Mouse (Mus musculus): Measurements from ENCODE around the gene Rab3il1. TPM values are rescaled to one million over a fixed set of nuclear protein-coding genes. Genes with fewer than 3 reads are reported as not detected.

Gene Rab3il1
- total and polyA plus RNA-seq, 3 experiments = 1.0 to 1.4 TPM; not detected in 1

DNA sequence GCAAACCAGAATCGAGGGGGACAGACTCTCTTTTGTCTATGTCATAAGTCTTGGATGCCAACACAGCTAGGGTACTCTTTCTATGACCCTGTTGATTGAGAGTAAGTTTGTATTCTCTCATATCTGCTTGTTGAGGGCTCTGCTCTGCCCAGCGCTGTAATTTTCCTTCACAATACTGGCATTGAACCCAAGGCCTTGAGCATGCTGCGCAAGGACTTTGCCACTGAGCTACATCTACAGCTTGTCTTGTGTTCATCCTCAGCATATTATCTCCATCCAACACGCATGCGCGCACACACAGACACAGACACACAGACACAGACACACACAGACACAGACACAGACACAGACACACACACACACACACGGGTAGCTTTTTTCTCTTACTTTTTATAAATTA is 78.9 kb downstream of the Rab3il1 start:
- Histone ChIP-seq H3K9me3 (replicated peaks; ENCODE audit: insufficient read depth, low read length) (no peaks in the 10 kb centered on the region), H3K4me1 (ENCODE audit: control insufficient read depth in 1 of 2, insufficient read depth in 2 of 2, low read length in 2 of 2) (no peaks in the 10 kb centered on the region), H3K4me3 (ENCODE audit: control insufficient read depth in 1 of 2, insufficient read depth in 1 of 2, low read depth in 2 of 2, low read length in 2 of 2) (no peak overlapping the region), H3K9ac (ENCODE audit: control insufficient read depth, low read depth, low read length, poor library complexity, severe bottlenecking) (no peak overlapping the region), H3K27me3 (ENCODE audit: control insufficient read depth in 1 of 2, insufficient read depth in 2 of 2, low read length in 2 of 2) (no peaks in the 10 kb centered on the region), H3K27ac (ENCODE audit: control insufficient read depth, low read depth, low read length) (no peak overlapping the region), H3K79me2 (ENCODE audit: control insufficient read depth, insufficient read depth, low read length, poor library complexity) (no peaks in the 10 kb centered on the region), H3K36me3 (ENCODE audit: control insufficient read depth in 1 of 2, insufficient read depth in 2 of 2, low read length in 2 of 2) (peaks cover 0 to 28% of the 10 kb centered on the region in 2 experiments; a peak in 2 of 4 replicates)
- no peak for TF ChIP-seq ZKSCAN1 (IDR thresholded peaks at IDR 0.05; ENCODE audit: low read depth, low read length)
- TF ChIP-seq SMC3 (IDR thresholded peaks at IDR 0.05; ENCODE audit: low read depth, low read length) = no peak
- TF ChIP-seq GABPA (IDR thresholded peaks at IDR 0.05; ENCODE audit: low read depth, low read length) = no peak
- TF ChIP-seq CTCF (IDR thresholded peaks at IDR 0.05 in 2 of 3, conservative IDR thresholded peaks at IDR 0.05 in 1 of 3; ENCODE audit: control insufficient read depth in 1 of 3, insufficient read depth in 1 of 3, low read depth in 2 of 3, low read length in 3 of 3, poor library complexity in 1 of 3, severe bottlenecking in 1 of 3) = no peak
- TF ChIP-seq TAL1 (IDR thresholded peaks at IDR 0.05; ENCODE audit: low read length) = no peak
- no peak for TF ChIP-seq POLR2AphosphoS5 (IDR thresholded peaks at IDR 0.05; ENCODE audit: borderline replicate concordance, low read depth, low read length)
- no peak for TF ChIP-seq MAZ (IDR thresholded peaks at IDR 0.05; ENCODE audit: low read depth, low read length)
- TF ChIP-seq ELF1 (IDR thresholded peaks at IDR 0.05; ENCODE audit: low read depth, low read length) = no peak
- TF ChIP-seq E2F4 (IDR thresholded peaks at IDR 0.05; ENCODE audit: borderline replicate concordance, low read depth, low read length) = no peak
- TF ChIP-seq MXI1 (IDR thresholded peaks at IDR 0.05; ENCODE audit: low read depth, low read length) = no peak
- TF ChIP-seq USF1 (IDR thresholded peaks at IDR 0.05; ENCODE audit: low read depth, low read length) = no peak
- TF ChIP-seq NRF1 (IDR thresholded peaks at IDR 0.05; ENCODE audit: insufficient read depth, low read depth, low read length, poor library complexity, severe bottlenecking) = no peak
- TF ChIP-seq GATA1 (IDR thresholded peaks at IDR 0.05; ENCODE audit: low read depth, low read length) = no peak
- TF ChIP-seq POLR2A (IDR thresholded peaks at IDR 0.05; ENCODE audit: control insufficient read depth in 1 of 2, insufficient read depth in 1 of 2, low read depth in 1 of 2, low read length in 2 of 2, poor library complexity in 1 of 2) = no peak
- DNase-seq (ENCODE audit: low read depth, low spot score) = no peak

DNA sequence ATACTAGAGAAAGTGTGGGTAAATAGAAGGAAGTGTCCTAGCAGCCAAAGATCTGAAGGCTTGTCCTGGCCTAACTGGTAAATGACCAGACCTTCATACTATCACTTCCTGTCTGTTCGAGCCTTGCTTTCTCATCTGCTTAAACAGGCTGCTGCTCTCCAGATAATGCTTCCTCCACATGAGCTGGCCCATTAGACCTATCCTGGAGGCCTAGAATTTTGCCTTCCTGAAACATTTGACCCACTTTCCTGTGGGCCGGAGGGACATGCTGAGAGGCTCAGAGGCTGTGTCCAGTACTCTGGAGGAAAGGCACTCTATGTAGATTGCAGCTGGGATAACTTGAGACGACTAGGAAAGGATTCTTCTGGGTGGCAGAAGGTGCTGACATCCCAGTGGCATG is 80.6 kb downstream of the Rab3il1 start:
- H3K36me3 ChIP-seq (ENCODE audit: control insufficient read depth in 1 of 2, insufficient read depth in 2 of 2, low read length in 2 of 2) = peaks cover 0 to 33% of the 10 kb centered on the region in 2 experiments; a peak in 2 of 4 replicates
- TF ChIP-seq CTCF (IDR thresholded peaks at IDR 0.05 in 2 of 3, conservative IDR thresholded peaks at IDR 0.05 in 1 of 3; ENCODE audit: control insufficient read depth in 1 of 3, insufficient read depth in 1 of 3, low read depth in 2 of 3, low read length in 3 of 3, poor library complexity in 1 of 3, severe bottlenecking in 1 of 3) (no peak), SIN3A (IDR thresholded peaks at IDR 0.05; ENCODE audit: low read length) (no peak), ETS1 (IDR thresholded peaks at IDR 0.05; ENCODE audit: low read depth, low read length) (no peak), RAD21 (IDR thresholded peaks at IDR 0.05; ENCODE audit: low read depth, low read length) (no peak), SMC3 (IDR thresholded peaks at IDR 0.05; ENCODE audit: low read depth, low read length) (no peak), EP300 (IDR thresholded peaks at IDR 0.05; ENCODE audit: low read depth in 1 of 2, low read length in 2 of 2) (no peak), MEF2A (IDR thresholded peaks at IDR 0.05; ENCODE audit: extremely low read depth, insufficient replicate concordance, low read depth, low read length, poor library complexity, severe bottlenecking) (no peak), MXI1 (IDR thresholded peaks at IDR 0.05; ENCODE audit: low read depth, low read length) (no peak), HCFC1 (IDR thresholded peaks at IDR 0.05; ENCODE audit: low read depth, low read length) (no peak), USF1 (IDR thresholded peaks at IDR 0.05; ENCODE audit: low read depth, low read length) (no peak)
- no peaks in the 10 kb centered on the region for H3K4me1 ChIP-seq (ENCODE audit: control insufficient read depth in 1 of 2, insufficient read depth in 2 of 2, low read length in 2 of 2)
- no peak overlapping the region for H3K4me3 ChIP-seq (ENCODE audit: control insufficient read depth in 1 of 2, insufficient read depth in 1 of 2, low read depth in 2 of 2, low read length in 2 of 2)
- H3K27ac ChIP-seq (ENCODE audit: control insufficient read depth, low read depth, low read length) = no peak overlapping the region
- no peaks in the 10 kb centered on the region for H3K9me3 ChIP-seq (replicated peaks; ENCODE audit: insufficient read depth, low read length)
- no peaks in the 10 kb centered on the region for H3K79me2 ChIP-seq (ENCODE audit: control insufficient read depth, insufficient read depth, low read length, poor library complexity)
- no peak for DNase-seq (ENCODE audit: low read depth, low spot score)
- no peaks in the 10 kb centered on the region for H3K27me3 ChIP-seq (ENCODE audit: control insufficient read depth in 1 of 2, insufficient read depth in 2 of 2, low read length in 2 of 2)
- no peak overlapping the region for H3K9ac ChIP-seq (ENCODE audit: control insufficient read depth, low read depth, low read length, poor library complexity, severe bottlenecking)

Measured in MEL (cell line).